Mouse (Mus musculus) layer of hippocampus, adult 9-10 months (tissue): Measurements from ENCODE around the gene Setd6.

Experiments
- DNase-seq: peaks from one replicate; pipeline ENCODE4 v3.0.0; 2022; ENCODE audit warnings: low spot score

Setd6 gene

GRCm38 (mm10) chr8:95715676-95716531, at the start of gene Setd6:
Gene Setd6 (plus strand): TSS chr8:95715881.
- no peak for DNase-seq

- DNase-seq, result no peak
These were observed 47.3 kb upstream of the Setd6 start for GRCm38 (mm10) chr8:95668163-95668958.

- DNase-seq, result no peak
These were observed 45.7 kb upstream of the Setd6 start for GRCm38 (mm10) chr8:95669967-95670366.

- no peak for DNase-seq
These were observed 43.8 kb upstream of the Setd6 start for GRCm38 (mm10) chr8:95671861-95672260.

- DNase-seq, result no peak
These were observed 42.9 kb upstream of the Setd6 start for GRCm38 (mm10) chr8:95672811-95673210.

GRCm38 (mm10) chr8:95676631-95677030, 39.0 kb upstream of the Setd6 start, which contains the start of gene Ndrg4:
Gene Ndrg4 (plus strand): TSS chr8:95676980.
- no peak for DNase-seq

- DNase-seq, result no peak
These were observed 38.1 kb upstream of the Setd6 start for GRCm38 (mm10) chr8:95677591-95678023.

GRCm38 (mm10) chr8:95678024-95678611, 37.6 kb upstream of the Setd6 start:
- no peak for DNase-seq

GRCm38 (mm10) chr8:95688073-95688672, 27.5 kb upstream of the Setd6 start:
- DNase-seq, result no peak

- no peak for DNase-seq
These were observed 24.6 kb upstream of the Setd6 start for GRCm38 (mm10) chr8:95690929-95691541.

GRCm38 (mm10) chr8:95694631-95695030, 21.1 kb upstream of the Setd6 start:
- no peak for DNase-seq

GRCm38 (mm10) chr8:95696661-95697060, 19.0 kb upstream of the Setd6 start:
- DNase-seq, result no peak

- peak; percentile 86 for DNase-seq
These were observed 18.6 kb upstream of the Setd6 start for GRCm38 (mm10) chr8:95697128-95697527.

GRCm38 (mm10) chr8:95698179-95698578, 17.5 kb upstream of the Setd6 start:
- DNase-seq, result no peak

GRCm38 (mm10) chr8:95700282-95700681, 15.4 kb upstream of the Setd6 start:
- DNase-seq, result peak; percentile 78

- DNase-seq, result no peak
These were observed 13.9 kb upstream of the Setd6 start for GRCm38 (mm10) chr8:95701809-95702208.

GRCm38 (mm10) chr8:95702480-95703446, 12.9 kb upstream of the Setd6 start:
- peak; percentile 83 for DNase-seq

GRCm38 (mm10) chr8:95703461-95704260, 12.0 kb upstream of the Setd6 start:
- peak; percentile 55 for DNase-seq

- DNase-seq, result no peak
These were observed 11.1 kb upstream of the Setd6 start for GRCm38 (mm10) chr8:95704538-95704937.

- no peak for DNase-seq
These were observed 6.1 kb upstream of the Setd6 start for GRCm38 (mm10) chr8:95709579-95709978.
